Mouse (Mus musculus): ENCODE measurements around the gene Vkorc1. TPM values are rescaled to one million over a fixed set of nuclear protein-coding genes. Genes with fewer than 3 reads are reported as not detected.
A peak's percentile ranks its signal among the peaks of the same experiment; 100 is the strongest.
"Not testable (repeated sequence)": the region's sequence is repeated elsewhere in the genome, so short reads cannot be mapped to it uniquely, and the experiment has no call there.

Gene Vkorc1
- total RNA-seq, 2 experiments from 2014 or later, result 0.94 to 9.8 TPM

GRCm38 (mm10) chr7:127919290-127919689, 23.9 kb upstream of the Vkorc1 start:
- ATAC-seq (replicated peaks; ENCODE audit: low FRiP score, poor library complexity, severe bottlenecking), result no peak

GRCm38 (mm10) chr7:127918203-127918602, 22.8 kb upstream of the Vkorc1 start:
- ATAC-seq (replicated peaks; ENCODE audit: low FRiP score, poor library complexity, severe bottlenecking), result 0 out of 2 replicates have a peak, but pooled peaks have one; percentile 48

- no peak for ATAC-seq (replicated peaks; ENCODE audit: low FRiP score, poor library complexity, severe bottlenecking)
Observed at GRCm38 (mm10) chr7:127915293-127915692, 19.9 kb upstream of the Vkorc1 start.

- ATAC-seq (replicated peaks; ENCODE audit: low FRiP score, poor library complexity, severe bottlenecking), result no peak
Observed at GRCm38 (mm10) chr7:127912938-127913337, 17.5 kb upstream of the Vkorc1 start.

- peak; percentile 98 for ATAC-seq (replicated peaks; ENCODE audit: low FRiP score, poor library complexity, severe bottlenecking)
Observed at GRCm38 (mm10) chr7:127912190-127912871, 16.9 kb upstream of the Vkorc1 start, which contains the start of gene Kat8. Kat8 (plus strand) TSS chr7:127912516.

GRCm38 (mm10) chr7:127908656-127909055, 13.2 kb upstream of the Vkorc1 start:
- no peak for ATAC-seq (replicated peaks; ENCODE audit: low FRiP score, poor library complexity, severe bottlenecking)

GRCm38 (mm10) chr7:127907939-127908338, 12.5 kb upstream of the Vkorc1 start:
- no peak for ATAC-seq (replicated peaks; ENCODE audit: low FRiP score, poor library complexity, severe bottlenecking)

GRCm38 (mm10) chr7:127903971-127904796, 8.8 kb upstream of the Vkorc1 start, which contains the start of gene Bckdk:
Bckdk (plus strand) TSS chr7:127904082.
- ATAC-seq (replicated peaks; ENCODE audit: low FRiP score, poor library complexity, severe bottlenecking), result peak; percentile 92

GRCm38 (mm10) chr7:127901772-127902171, 6.4 kb upstream of the Vkorc1 start:
- ATAC-seq (replicated peaks; ENCODE audit: low FRiP score, poor library complexity, severe bottlenecking), result no peak

- ATAC-seq (replicated peaks; ENCODE audit: low FRiP score, poor library complexity, severe bottlenecking), result no peak
Observed at GRCm38 (mm10) chr7:127899997-127900396, 4.6 kb upstream of the Vkorc1 start.

GRCm38 (mm10) chr7:127898179-127898956, 3.0 kb upstream of the Vkorc1 start:
- no peak for ATAC-seq (replicated peaks; ENCODE audit: low FRiP score, poor library complexity, severe bottlenecking)

- ATAC-seq (replicated peaks; ENCODE audit: low FRiP score, poor library complexity, severe bottlenecking), result no peak
Observed at GRCm38 (mm10) chr7:127897542-127897941, 2.1 kb upstream of the Vkorc1 start.

GRCm38 (mm10) chr7:127896384-127896783, 967 bp upstream of the Vkorc1 start:
- peak; percentile 57; the same call in 1 of the 2 replicates for ATAC-seq (replicated peaks; ENCODE audit: low FRiP score, poor library complexity, severe bottlenecking)

GRCm38 (mm10) chr7:127895891-127896290, 474 bp upstream of the Vkorc1 start:
- ATAC-seq (replicated peaks; ENCODE audit: low FRiP score, poor library complexity, severe bottlenecking), result not testable (repeated sequence)

- no peak for ATAC-seq (replicated peaks; ENCODE audit: low FRiP score, poor library complexity, severe bottlenecking)
Observed at GRCm38 (mm10) chr7:127894480-127894879, 937 bp downstream of the Vkorc1 start.

- ATAC-seq (replicated peaks; ENCODE audit: low FRiP score, poor library complexity, severe bottlenecking), result no peak
Observed at GRCm38 (mm10) chr7:127890798-127891197, 4.6 kb downstream of the Vkorc1 start, which contains the start of gene Prss53. Prss53 (minus strand) TSS chr7:127890970.

GRCm38 (mm10) chr7:127888821-127889220, 6.6 kb downstream of the Vkorc1 start:
- no peak for ATAC-seq (replicated peaks; ENCODE audit: low FRiP score, poor library complexity, severe bottlenecking)

GRCm38 (mm10) chr7:127887781-127888180, 7.6 kb downstream of the Vkorc1 start:
- ATAC-seq (replicated peaks; ENCODE audit: low FRiP score, poor library complexity, severe bottlenecking), result no peak

- no peak for ATAC-seq (replicated peaks; ENCODE audit: low FRiP score, poor library complexity, severe bottlenecking)
Observed at GRCm38 (mm10) chr7:127887191-127887590, 8.2 kb downstream of the Vkorc1 start.

GRCm38 (mm10) chr7:127886551-127886950, 8.9 kb downstream of the Vkorc1 start:
- ATAC-seq (replicated peaks; ENCODE audit: low FRiP score, poor library complexity, severe bottlenecking), result no peak

Measured in erythroblast, adult 5-6 weeks (primary cell).